8 mouse cellular contexts compared by ENCODE assay signal in the genomic region with DNA sequence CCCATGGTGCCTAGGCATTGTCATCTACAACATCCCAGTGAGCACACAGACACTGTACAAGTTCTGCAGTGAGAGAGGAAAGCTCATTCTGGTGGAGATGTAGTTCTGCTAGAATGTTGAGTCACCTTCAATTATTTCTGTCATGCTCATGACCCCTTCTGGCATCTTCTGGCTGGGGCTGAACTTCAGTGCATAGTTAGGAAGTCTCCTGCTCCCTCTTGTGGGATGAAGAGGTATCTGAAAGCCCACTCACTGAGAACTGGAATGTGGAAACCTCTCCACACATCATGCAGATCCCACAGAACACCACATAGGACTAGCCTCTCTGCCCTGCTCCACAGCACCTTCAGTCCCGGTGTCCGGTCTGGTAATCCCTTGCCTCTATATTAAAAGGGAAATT. TPM values are rescaled to one million over a fixed set of nuclear protein-coding genes. Genes with fewer than 3 reads are reported as not detected.
DNase-seq lines count a peak whose midpoint lies in the region; ATAC-seq and TF ChIP-seq lines count a peak whose summit lies in the region.
"Had no signal": no experiment of that assay in that cellular context is flagged by ENCODE, and none has a peak within 500 bp of the region (broad histone marks: within the 10 kb centered on the region; RNA-seq: fewer than 3 reads in every experiment).

No protein-coding gene starts in this region.

- H3K4me3 ChIP-seq in CH12.LX (replicated peaks in 1 of 3; ENCODE audit: low read depth in 2 of 3, low read length in 2 of 3, poor library complexity in 1 of 3) = peak overlapping the region in 1 of 3 experiments; percentile 13
- H3K4me3 ChIP-seq in bone marrow, adult 2 months (replicated peaks; ENCODE audit: control insufficient read depth, low read depth, low read length) = no peak overlapping the region
- no peak overlapping the region for H3K4me3 ChIP-seq in intestine, embryonic 16.5 days (ENCODE audit: low read length)

- H3K4me1 ChIP-seq in CH12.LX (ENCODE audit: control insufficient read depth in 1 of 2, insufficient read depth in 2 of 2) = peaks cover 2 to 29% of the 10 kb centered on the region in 2 experiments; a peak in 3 of 4 replicates
- H3K4me1 ChIP-seq in bone marrow, adult 2 months (ENCODE audit: control insufficient read depth, insufficient read depth, low read length) = no peaks in the 10 kb centered on the region
- no peaks in the 10 kb centered on the region for H3K4me1 ChIP-seq in intestine, embryonic 16.5 days (ENCODE audit: control insufficient read depth, insufficient read depth, low read length)

- WGBS in bone marrow, adult 2 months = 90% methylated on average over 2 of the region's 2 CpGs
- WGBS in intestine, embryonic 16.5 days = 83% methylated on average over 2 of the region's 2 CpGs

- H3K36me3 ChIP-seq in CH12.LX (replicated peaks in 1 of 2; ENCODE audit: control insufficient read depth in 1 of 2, insufficient read depth in 1 of 2, low read length in 1 of 2) = no peaks in the 10 kb centered on the region
- H3K36me3 ChIP-seq in intestine, embryonic 16.5 days (ENCODE audit: control insufficient read depth, insufficient read depth, low read length) = no peaks in the 10 kb centered on the region

- no peak; the same call in none of the 2 replicates for TF ChIP-seq RAD21 in CH12.LX (IDR thresholded peaks at IDR 0.05; ENCODE audit: low read depth, low read length)

- peak overlapping the region; percentile 63; the same call in 1 of the 2 replicates for H3K9ac ChIP-seq in CH12.LX (ENCODE audit: insufficient read depth, low read depth)
- no peak overlapping the region for H3K9ac ChIP-seq in intestine, embryonic 16.5 days (ENCODE audit: low read depth, low read length)

- no peak for TF ChIP-seq EP300 in CH12.LX (IDR thresholded peaks at IDR 0.05; ENCODE audit: low read length)

- TF ChIP-seq POLR2A in CH12.LX (IDR thresholded peaks at IDR 0.05; ENCODE audit: low read depth, low read length) = no peak
- no peak for TF ChIP-seq POLR2A in bone marrow, adult 2 months (IDR thresholded peaks at IDR 0.05; ENCODE audit: borderline replicate concordance, control insufficient read depth, low read depth, low read length)

- peak; percentile 14 for DNase-seq in kidney, adult 9 months
- DNase-seq in kidney, adult 18-20 months = no peak
- peak; percentile 81 for DNase-seq in CH12.LX (ENCODE audit: extremely low read depth)
- peak; percentile 58 for DNase-seq in layer of hippocampus, adult 9-10 months (ENCODE audit: low spot score)
- DNase-seq in natural killer cell, adult 2 months (ENCODE audit: low spot score in 2 of 2) = peak; percentile 38 to 65

- TF ChIP-seq CTCF in CH12.LX (conservative IDR thresholded peaks at IDR 0.05 in 1 of 2, IDR thresholded peaks at IDR 0.05 in 1 of 2; ENCODE audit: low read depth in 2 of 2, low read length in 2 of 2) = peak; percentile 61 to 100
- TF ChIP-seq CTCF in bone marrow, adult 2 months (IDR thresholded peaks at IDR 0.05; ENCODE audit: control insufficient read depth, insufficient read depth, low read length) = peak; percentile 67

- no peaks in the 10 kb centered on the region for H3K79me2 ChIP-seq in CH12.LX (replicated peaks; ENCODE audit: control insufficient read depth, extremely low read depth, insufficient read depth, poor library complexity, severe bottlenecking)

- H3K27me3 ChIP-seq in CH12.LX (replicated peaks) = no peaks in the 10 kb centered on the region
- H3K27me3 ChIP-seq in intestine, embryonic 16.5 days (replicated peaks; ENCODE audit: control insufficient read depth, insufficient read depth, low read length) = no peaks in the 10 kb centered on the region

- in situ Hi-C loops in CH12.LX (cut with MboI; ENCODE audit: low pct_ligation_motif_present, low pct_unique_long_range_greater_than_20kb, low sequenced_read_pairs) = loop anchor here (5.0 to 25.0 kb wide), 4 partner anchors 250 to 565 kb away; partner anchors contain the start of gene Osbp

- H3K4me2 ChIP-seq in CH12.LX (ENCODE audit: insufficient read depth, low read depth, poor library complexity, severe bottlenecking) = peak overlapping the region; percentile 95
- no peak overlapping the region for H3K4me2 ChIP-seq in intestine, embryonic 16.5 days (ENCODE audit: low read depth, low read length)

- ATAC-seq in intestine, embryonic 16.5 days = no peak

- dilution Hi-C loops in CH12.LX (cut with MboI; ENCODE audit: extremely low pct_ligation_motif_present, extremely low pct_unique_long_range_greater_than_20kb, low sequenced_read_pairs) = no loop called here

- H3K27ac ChIP-seq in CH12.LX (ENCODE audit: insufficient read depth, low read depth) = no peak overlapping the region
- H3K27ac ChIP-seq in bone marrow, adult 2 months (ENCODE audit: control insufficient read depth, insufficient read depth, low read depth, low read length, poor library complexity) = no peak overlapping the region
- H3K27ac ChIP-seq in intestine, embryonic 16.5 days (ENCODE audit: low read length) = no peak overlapping the region

- H3K9me3 ChIP-seq in CH12.LX (replicated peaks; ENCODE audit: low read length) = no peaks in the 10 kb centered on the region
- H3K9me3 ChIP-seq in intestine, embryonic 16.5 days (ENCODE audit: control insufficient read depth, low read length) = no peaks in the 10 kb centered on the region

TF ChIP-seq in CH12.LX, 34 proteins besides CTCF, POLR2A, EP300 and RAD21:
- TF ChIP-seq JUND (conservative IDR thresholded peaks at IDR 0.05; ENCODE audit: low read depth, low read length) (peak; percentile 37; the same call in 1 of the 2 replicates), ELF1 (IDR thresholded peaks at IDR 0.05; ENCODE audit: low read depth, low read length) (no peak), NELFE (IDR thresholded peaks at IDR 0.05; ENCODE audit: low read depth, low read length) (peak; percentile 57; the same call in 1 of the 2 replicates), SMC3 (IDR thresholded peaks at IDR 0.05; ENCODE audit: low read depth, low read length) (peak; percentile 99), ZC3H11A (IDR thresholded peaks at IDR 0.05; ENCODE audit: low read depth, low read length) (peak; percentile 99), USF1 (IDR thresholded peaks at IDR 0.05; ENCODE audit: low read depth, low read length) (no peak), MAFK (IDR thresholded peaks at IDR 0.05; ENCODE audit: insufficient replicate concordance, low read length) (peak; percentile 45; the same call in 1 of the 2 replicates), UBTF (IDR thresholded peaks at IDR 0.05; ENCODE audit: low read depth, low read length) (no peak)
TF ChIP-seq in CH12.LX: peak in this region for 5.

RNA-seq across cellular contexts. Expression of gene Ms4a6d, which starts 2.6 kb away (rescaled TPM):
- total RNA-seq in CH12.LX (2012; rRNA removed) = 2.3 and 2.7 TPM in 2 replicates
- total RNA-seq in CH12.LX (2014; rRNA removed) = 3.3 and 5.4 TPM in 2 replicates
- polyA plus RNA-seq in CH12.LX (2012; ENCODE audit: insufficient read length, low read depth) = 2.7 and 2.8 TPM in 2 replicates
- 3.0 and 3.6 TPM in 2 replicates for polyA plus RNA-seq in bone marrow, adult 2 months (2011; ENCODE audit: insufficient read depth, insufficient read length, low replicate concordance, missing spikeins)
- 4.9 and 6.0 TPM in 2 replicates for polyA plus RNA-seq in intestine, embryonic 16.5 days (2015; fragmentation: Nextera tagmentation; extraction: Ambion mirVana)

RNA-seq across cellular contexts. Expression of gene Ms4a2, which starts 21.5 kb away (rescaled TPM):
- total RNA-seq in CH12.LX (2012; rRNA removed) (0.21 TPM in 2 replicates), CH12.LX (2014; rRNA removed) (0.39 and 0.73 TPM in 2 replicates)
- 0.18 and 0.53 TPM in 2 replicates for polyA plus RNA-seq in CH12.LX (2012; ENCODE audit: insufficient read length, low read depth)
- polyA plus RNA-seq in bone marrow, adult 2 months (2011; ENCODE audit: insufficient read depth, insufficient read length, low replicate concordance, missing spikeins) = 1.3 and 3.6 TPM in 2 replicates
- polyA plus RNA-seq in intestine, embryonic 16.5 days (2015; fragmentation: Nextera tagmentation; extraction: Ambion mirVana) = 0.15 and 0.40 TPM in 2 replicates

RNA-seq across cellular contexts. Expression of gene Ms4a3, which starts 38.6 kb away (rescaled TPM):
- 0.34 and 0.59 TPM in 2 replicates for total RNA-seq in CH12.LX (2012; rRNA removed)
- total RNA-seq in CH12.LX (2014; rRNA removed) = 0.63 and 0.70 TPM in 2 replicates
- 0.51 and 0.91 TPM in 2 replicates for polyA plus RNA-seq in CH12.LX (2012; ENCODE audit: insufficient read length, low read depth)
- polyA plus RNA-seq in bone marrow, adult 2 months (2011; ENCODE audit: insufficient read depth, insufficient read length, low replicate concordance, missing spikeins) = 51.9 and 110 TPM in 2 replicates
- 0.42 TPM in 1 of 2 replicates, not detected in the other for polyA plus RNA-seq in intestine, embryonic 16.5 days (2015; fragmentation: Nextera tagmentation; extraction: Ambion mirVana)
- polyA plus RNA-seq: lung, embryonic 16.5 days had no signal

RNA-seq across cellular contexts. Expression of gene Oosp2, which starts 58.3 kb away (rescaled TPM):
- 2.6 and 2.7 TPM in 2 replicates for total RNA-seq in CH12.LX (2012; rRNA removed)
- 8.1 and 14.1 TPM in 2 replicates for total RNA-seq in CH12.LX (2014; rRNA removed)
- 5.1 and 5.2 TPM in 2 replicates for polyA plus RNA-seq in CH12.LX (2012; ENCODE audit: insufficient read length, low read depth)
- polyA plus RNA-seq in bone marrow, adult 2 months (2011; ENCODE audit: insufficient read depth, insufficient read length, low replicate concordance, missing spikeins) = not detected in 2 replicates
- polyA plus RNA-seq in intestine, embryonic 16.5 days (2015; fragmentation: Nextera tagmentation; extraction: Ambion mirVana) = not detected in 2 replicates
- polyA plus RNA-seq: lung, embryonic 16.5 days had no signal

Comparison
In these comparisons a context has a peak if more than half of its experiments do, and no peak if none do; other contexts are left out.
1. RNA of gene Ms4a3, which starts 38.6 kb away (polyA plus RNA-seq): 51.9 to 110 TPM in bone marrow, adult 2 months; 0.51 to 0.91 TPM in CH12.LX and 0.42 TPM in intestine, embryonic 16.5 days; every median in the first group is over 10 times any median in the second.